Mouse (Mus musculus) heart, embryonic 12.5 days (tissue): ENCODE results near the gene Fkbp1b. TPM values are rescaled to one million over a fixed set of nuclear protein-coding genes. Genes with fewer than 3 reads are reported as not detected.

Experiments used
- ATAC-seq: fragments of 200-750 bp; cut with Nextera tagmentation; 2 replicates; pipeline ENCODE4 v1.8.0; 2017; ENCODE audit warnings: moderate TSS enrichment, moderate library complexity; ENCODE audit not compliant: insufficient number of reproducible peaks, low FRiP score
- H3K27ac ChIP-seq: fragments of 300-500 bp; sonication (generic); 2 replicates; pipeline ENCODE4 v1.5.1; 2016; ENCODE audit warnings: mild to moderate bottlenecking, moderate library complexity; ENCODE audit not compliant: poor library complexity, severe bottlenecking
- H3K27me3 ChIP-seq: fragments of 300-500 bp; sonication (generic); replicated peaks from 2 replicates; pipeline ENCODE4 v1.6.1; 2016; ENCODE audit warnings: mild to moderate bottlenecking, moderate library complexity
- H3K36me3 ChIP-seq: fragments of 300-500 bp; sonication (generic); 2 replicates; pipeline ENCODE4 v1.6.1; 2016; ENCODE audit warnings: mild to moderate bottlenecking, moderate library complexity
- H3K4me1 ChIP-seq: fragments of 300-500 bp; sonication (generic); replicated peaks from 2 replicates; pipeline ENCODE4 v1.6.1; 2016; ENCODE audit warnings: mild to moderate bottlenecking
- H3K4me2 ChIP-seq: fragments of 300-500 bp; sonication (generic); 2 replicates; pipeline ENCODE4 v1.6.1; 2016; ENCODE audit warnings: mild to moderate bottlenecking, moderate library complexity
- H3K4me3 ChIP-seq: fragments of 300-500 bp; sonication (generic); 2 replicates; pipeline ENCODE4 v1.5.1; 2016; ENCODE audit warnings: mild to moderate bottlenecking
- H3K9ac ChIP-seq: fragments of 300-500 bp; sonication (generic); 2 replicates; pipeline ENCODE4 v1.6.1; 2016; ENCODE audit warnings: mild to moderate bottlenecking, moderate library complexity
- H3K9me3 ChIP-seq: fragments of 300-500 bp; sonication (generic); replicated peaks from 2 replicates; pipeline ENCODE4 v1.6.1; 2016; ENCODE audit warnings: mild to moderate bottlenecking, moderate library complexity
- WGBS: fragments of 180-500 bp; shearing (Covaris S2); methylation state at CpG from one replicate; pipeline ENCODE4 v1.1.7; 2016; 5-methylcytosine and 5-hydroxymethylcytosine counted together
- polyA plus RNA-seq: library from polyadenylated mRNA; unstranded; fragments of >200 nt; fragmentation: Nextera tagmentation; extraction: Ambion mirVana; gene quantifications from 2 replicates; pipeline ENCODE4 v1.2.1, GENCODE M21; 2016

Gene Fkbp1b
- polyA plus RNA-seq, 1 experiment from 2014 or later = 10.7 TPM

DNA sequence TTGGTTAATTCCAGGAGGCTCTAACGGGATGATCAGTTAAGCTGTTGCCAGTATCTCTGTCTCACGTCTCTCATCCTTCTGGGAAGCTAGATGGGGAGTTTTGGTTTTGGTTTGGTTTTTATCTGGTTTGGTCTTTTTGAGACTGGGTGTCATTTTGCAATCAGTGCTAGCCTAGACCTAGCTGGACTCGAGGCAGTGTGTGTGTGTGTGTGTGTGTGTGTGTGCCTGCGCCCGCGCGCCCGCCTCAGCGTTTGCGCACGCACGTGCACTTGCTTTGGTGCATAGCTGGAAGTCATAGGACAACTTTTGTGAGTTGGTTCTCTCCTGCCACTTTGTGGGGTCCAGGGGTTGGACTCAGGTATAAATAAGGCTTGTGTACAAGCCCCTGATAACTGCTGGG, 2.4 kb upstream of the Fkbp1b start:
- H3K4me1 ChIP-seq = peaks cover 21% of the 10 kb centered on the region
- H3K9ac ChIP-seq = peak overlapping the region; percentile 73
- no peaks in the 10 kb centered on the region for H3K36me3 ChIP-seq
- H3K4me2 ChIP-seq = peak overlapping the region; percentile 68
- H3K27me3 ChIP-seq = no peaks in the 10 kb centered on the region
- no peaks in the 10 kb centered on the region for H3K9me3 ChIP-seq
- peak overlapping the region; percentile 74 for H3K27ac ChIP-seq
- WGBS = under 1% methylated on average over 12 of the region's 12 CpGs
- peak; percentile 56; the same call in 1 of the 2 replicates for ATAC-seq
- peak overlapping the region; percentile 78 for H3K4me3 ChIP-seq

DNA sequence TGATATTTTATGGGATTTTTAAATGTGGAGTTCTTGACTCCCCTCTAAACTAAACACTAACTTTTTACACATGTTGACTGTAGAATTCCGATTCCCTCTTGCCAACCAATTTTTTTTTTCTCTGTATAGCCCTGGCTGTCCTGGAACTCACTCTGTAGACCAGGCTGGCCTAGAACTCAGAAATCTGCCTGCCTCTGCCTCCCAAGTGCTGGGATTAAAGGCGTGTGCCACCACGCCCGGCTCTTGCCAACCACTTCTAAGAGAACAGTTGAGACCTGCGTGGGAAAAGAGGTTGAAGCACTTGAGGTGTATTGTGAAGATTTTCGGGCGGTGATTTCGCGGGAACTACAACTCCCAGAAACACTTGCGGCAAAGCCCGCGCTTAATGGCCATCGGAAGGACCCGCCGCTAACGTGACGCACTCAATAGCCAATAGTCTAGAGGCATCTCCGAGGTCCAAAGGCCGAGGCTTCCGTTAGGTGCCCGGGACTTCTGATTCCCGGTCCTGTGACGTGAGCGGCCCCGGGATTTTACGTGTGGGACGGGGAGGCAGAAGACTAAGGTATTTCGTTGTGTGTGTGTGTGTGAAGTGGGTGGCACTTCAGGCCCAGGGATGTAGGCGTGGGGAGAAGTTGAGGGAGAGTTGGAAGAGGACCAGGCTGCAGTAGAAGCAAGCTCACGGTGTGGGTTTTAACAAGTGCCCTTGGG, 1.7 kb upstream of the Fkbp1b start, which contains the start of gene Wdcp:
Gene Wdcp, plus strand, starts transcription at position 414 of the 708 bp plus-strand sequence.
- WGBS = 0% methylated on average over 30 of the region's 30 CpGs
- H3K4me1 ChIP-seq = peaks cover 21% of the 10 kb centered on the region

DNA sequence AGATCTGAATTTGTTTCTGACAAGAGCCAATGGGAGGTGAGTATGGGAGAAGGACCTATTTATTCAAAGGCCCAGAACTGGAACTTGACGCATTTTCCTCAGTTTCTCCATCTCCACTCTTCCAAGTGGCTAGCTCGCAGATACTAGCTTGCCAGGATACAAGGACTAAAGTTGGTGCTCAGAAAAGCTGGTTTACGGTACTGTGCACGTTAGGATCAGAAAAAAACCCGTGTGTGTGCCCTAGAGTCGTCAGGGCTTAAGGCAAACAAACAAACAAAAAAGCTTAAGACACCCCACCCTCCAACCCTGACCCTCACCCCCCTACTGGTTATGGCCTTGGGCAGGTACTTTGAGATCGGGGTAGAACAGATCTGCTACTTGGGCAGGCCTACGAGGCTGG, 1.1 kb upstream of the Fkbp1b start:
- Histone ChIP-seq H3K4me2 (no peak overlapping the region), H3K27ac (no peak overlapping the region), H3K4me3 (no peak overlapping the region), H3K27me3 (no peaks in the 10 kb centered on the region), H3K9ac (no peak overlapping the region), H3K4me1 (peaks cover 21% of the 10 kb centered on the region), H3K36me3 (no peaks in the 10 kb centered on the region), H3K9me3 (no peaks in the 10 kb centered on the region)
- 91% methylated on average over 8 of the region's 8 CpGs for WGBS
- ATAC-seq = no peak

More for the DNA sequence above, 1.7 kb upstream of the Fkbp1b start, which contains the start of gene Wdcp:
- peak; percentile 91 for ATAC-seq
- no peaks in the 10 kb centered on the region for H3K27me3 ChIP-seq
- peak within 1 kb of the TSS; percentile 80 for H3K4me2 ChIP-seq
- H3K9ac ChIP-seq = peak within 1 kb of the TSS; percentile 73
- no peaks in the 10 kb centered on the region for H3K36me3 ChIP-seq
- peak within 1 kb of the TSS; percentile 78 for H3K4me3 ChIP-seq
- peak within 1 kb of the TSS; percentile 74 for H3K27ac ChIP-seq
- no peaks in the 10 kb centered on the region for H3K9me3 ChIP-seq

DNA sequence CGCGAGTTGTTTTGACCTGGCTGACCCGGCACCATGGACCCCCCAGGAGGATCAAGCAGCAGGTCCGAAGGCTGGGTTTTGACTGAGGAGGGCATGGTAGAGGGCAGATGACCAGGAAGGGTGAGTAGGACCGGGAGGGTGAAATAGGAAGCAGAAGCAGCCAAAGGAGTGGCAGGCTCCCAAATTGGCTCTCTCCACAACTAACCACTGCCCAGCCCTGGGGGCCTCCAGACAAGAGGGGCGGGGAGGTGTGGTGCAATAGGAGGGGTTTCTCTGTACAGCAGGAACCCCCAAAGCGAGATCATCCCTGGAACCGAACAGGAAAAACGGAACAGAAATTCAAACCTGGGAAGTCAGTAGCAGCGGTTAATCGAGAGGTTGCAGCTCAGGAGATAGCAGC, 650 bp downstream of the Fkbp1b start:
- Histone ChIP-seq H3K27me3 (no peaks in the 10 kb centered on the region), H3K9ac (peak overlapping the region; percentile 77), H3K4me1 (peaks cover 21% of the 10 kb centered on the region), H3K27ac (no peak overlapping the region), H3K4me3 (peak overlapping the region; percentile 80), H3K9me3 (no peaks in the 10 kb centered on the region), H3K36me3 (no peaks in the 10 kb centered on the region), H3K4me2 (peak overlapping the region; percentile 80)
- no peak for ATAC-seq
- 2% methylated on average over 11 of the region's 11 CpGs for WGBS

DNA sequence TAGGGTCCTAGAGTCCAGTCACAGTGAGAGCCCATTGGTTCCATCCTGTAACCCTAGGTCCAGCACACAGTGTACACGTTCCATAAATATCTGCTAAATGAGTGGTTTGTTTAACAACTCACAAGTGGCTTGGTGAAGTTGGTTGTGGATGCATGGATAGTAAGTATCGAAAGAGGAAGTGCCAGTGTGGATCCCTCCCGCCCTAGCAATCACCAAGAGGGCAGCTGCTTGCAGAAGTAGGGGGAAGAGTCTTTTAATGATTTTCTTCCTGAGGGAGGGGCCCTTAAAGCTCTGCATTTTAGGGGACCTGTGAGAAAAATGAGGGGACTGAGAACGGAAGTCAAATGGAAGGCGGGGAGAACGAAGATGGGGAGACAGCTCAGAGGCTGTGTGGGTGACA, 1.4 kb downstream of the Fkbp1b start:
- peak overlapping the region; percentile 80 for H3K4me2 ChIP-seq
- ATAC-seq = no peak

DNA sequence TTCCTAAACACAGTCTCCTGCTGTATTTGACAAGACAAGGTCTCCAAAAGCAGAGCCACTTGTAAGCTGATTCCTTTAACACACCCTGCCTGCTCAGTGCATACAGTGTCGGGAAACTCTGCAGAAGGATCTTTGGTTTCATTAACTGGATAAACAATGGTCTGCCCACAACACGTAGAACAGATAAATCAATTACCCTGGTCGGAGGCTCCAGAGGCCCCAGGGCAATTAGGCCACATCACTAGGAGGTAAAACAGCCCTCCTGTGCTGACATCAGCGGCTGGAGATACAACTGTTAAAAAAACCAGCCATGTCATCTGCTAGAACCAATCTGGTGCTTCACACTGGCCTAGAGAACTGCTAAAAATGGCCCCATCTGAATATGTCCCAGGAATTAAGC, 4.4 kb downstream of the Fkbp1b start:
- Histone ChIP-seq H3K27me3 (no peaks in the 10 kb centered on the region), H3K4me1 (peaks cover 10% of the 10 kb centered on the region), H3K9ac (no peak overlapping the region), H3K9me3 (no peaks in the 10 kb centered on the region), H3K4me3 (no peak overlapping the region), H3K27ac (no peak overlapping the region), H3K4me2 (no peak overlapping the region), H3K36me3 (peaks cover 7% of the 10 kb centered on the region)
- 41% methylated on average over 4 of the region's 4 CpGs for WGBS
- ATAC-seq = no peak

More for the DNA sequence above, 1.4 kb downstream of the Fkbp1b start:
- Histone ChIP-seq H3K9me3 (no peaks in the 10 kb centered on the region), H3K27ac (no peak overlapping the region), H3K9ac (no peak overlapping the region), H3K27me3 (no peaks in the 10 kb centered on the region), H3K4me1 (peaks cover 21% of the 10 kb centered on the region), H3K36me3 (no peaks in the 10 kb centered on the region), H3K4me3 (no peak overlapping the region)
- 45% methylated on average over 6 of the region's 6 CpGs for WGBS

DNA sequence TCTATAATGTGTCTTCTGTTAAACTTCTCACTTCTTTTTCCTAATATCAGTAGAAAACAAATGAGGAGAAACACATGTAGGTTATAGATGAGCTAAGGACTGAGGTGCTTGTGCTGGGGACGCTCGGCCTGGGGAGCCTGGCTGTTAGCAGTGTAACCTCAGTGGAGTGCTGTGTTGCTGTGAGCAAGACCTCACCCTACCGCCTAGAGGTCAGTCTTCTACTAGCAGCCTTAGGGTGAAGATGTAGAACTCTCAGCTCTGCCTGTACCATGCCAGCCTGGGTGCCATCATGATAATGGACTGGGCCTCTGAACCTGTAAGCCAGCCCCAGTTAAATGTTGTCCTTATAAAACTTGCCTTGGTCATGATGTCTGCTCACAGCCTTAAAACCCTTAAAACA, 14.1 kb downstream of the Fkbp1b start:
- Histone ChIP-seq H3K4me2 (no peak overlapping the region), H3K4me1 (no peaks in the 10 kb centered on the region), H3K27me3 (no peaks in the 10 kb centered on the region), H3K9me3 (no peaks in the 10 kb centered on the region), H3K27ac (no peak overlapping the region), H3K9ac (no peak overlapping the region), H3K4me3 (no peak overlapping the region), H3K36me3 (peaks cover 71% of the 10 kb centered on the region)
- no peak for ATAC-seq
- 79% methylated on average over 3 of the region's 3 CpGs for WGBS

DNA sequence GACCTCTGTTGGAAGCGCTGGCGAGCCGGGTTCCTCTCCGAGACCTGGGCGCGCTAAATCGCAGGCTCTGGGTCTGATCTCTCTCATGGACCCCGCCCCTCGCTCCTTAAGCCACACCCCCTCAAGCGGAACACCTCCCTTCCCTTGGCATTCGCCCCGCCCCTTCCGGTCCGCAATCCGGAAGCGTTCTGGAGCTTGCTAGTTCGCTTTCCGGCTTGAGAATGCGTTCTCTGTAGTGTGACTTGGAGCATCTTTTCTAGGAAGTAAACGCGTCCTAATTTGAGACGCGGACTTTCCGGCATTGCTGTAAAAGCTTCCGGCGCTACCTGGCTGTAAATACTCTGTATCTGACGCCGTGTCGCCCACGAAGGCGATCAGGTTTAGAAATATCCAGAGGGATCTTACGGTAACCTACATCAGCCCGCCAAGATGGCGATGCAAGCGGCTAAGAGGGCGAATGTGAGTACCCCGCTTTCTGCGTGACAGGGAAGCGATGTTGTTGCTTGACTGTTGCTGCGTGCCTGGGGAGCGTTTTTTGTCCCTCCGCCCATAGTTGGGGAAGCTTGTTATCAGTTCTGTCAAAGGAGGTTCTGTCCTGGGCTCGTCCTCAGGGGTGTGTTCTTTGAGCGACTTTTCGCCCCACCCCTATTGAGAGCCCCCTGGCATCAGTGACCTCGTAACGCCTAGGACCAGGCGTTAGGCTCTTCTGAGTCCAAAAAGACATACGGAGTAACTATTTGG, 23.9 kb downstream of the Fkbp1b start, which contains the start of gene Sf3b6:
Gene Sf3b6, plus strand, starts transcription at position 184 of the 741 bp plus-strand sequence.
- peak within 1 kb of the TSS; percentile 90 for H3K27ac ChIP-seq
- no peaks in the 10 kb centered on the region for H3K9me3 ChIP-seq
- H3K4me2 ChIP-seq = peak within 1 kb of the TSS; percentile 98
- peaks cover 23% of the 10 kb centered on the region for H3K36me3 ChIP-seq
- H3K4me1 ChIP-seq = peaks cover 11% of the 10 kb centered on the region
- ATAC-seq = peak; percentile 99
- H3K27me3 ChIP-seq = no peaks in the 10 kb centered on the region
- H3K4me3 ChIP-seq = peak within 1 kb of the TSS; percentile 87
- peak within 1 kb of the TSS; percentile 82 for H3K9ac ChIP-seq
- WGBS = under 1% methylated on average over 49 of the region's 49 CpGs

DNA sequence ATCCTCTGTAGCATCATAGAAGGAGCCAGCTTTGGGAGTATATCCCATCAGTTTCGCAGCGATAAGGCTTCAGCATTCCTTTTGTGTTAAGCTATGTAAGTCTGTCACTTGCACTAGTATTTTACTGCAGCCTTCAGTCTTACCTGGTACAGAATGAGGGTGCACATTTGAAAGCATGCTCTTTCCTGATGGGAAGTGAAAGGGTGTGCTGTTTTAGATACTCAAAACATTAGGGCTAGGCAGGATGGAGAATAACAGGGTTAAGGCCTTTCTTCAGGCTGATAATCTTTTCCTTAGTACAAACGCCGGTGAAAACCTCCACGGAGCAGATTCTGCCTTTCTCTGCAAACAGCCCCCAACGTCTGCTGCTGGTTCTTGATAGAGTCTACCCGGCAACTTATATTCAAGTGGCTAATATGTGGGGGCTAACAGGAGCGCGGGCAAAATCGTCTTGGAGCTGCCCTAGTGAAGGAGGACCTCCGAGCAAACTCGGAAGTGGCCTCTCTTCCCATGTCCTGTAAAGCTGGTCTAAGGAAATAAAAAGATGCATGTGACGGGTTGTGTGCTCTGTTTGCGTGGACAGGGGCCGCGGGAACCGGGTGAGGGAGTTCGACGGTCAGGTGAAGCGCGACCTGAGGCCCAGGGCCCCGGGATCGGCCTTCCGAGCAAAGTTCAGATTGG, 24.6 kb downstream of the Fkbp1b start:
- peak; percentile 65 for ATAC-seq
- peak overlapping the region; percentile 98 for H3K4me2 ChIP-seq
- peaks cover 17% of the 10 kb centered on the region for H3K36me3 ChIP-seq
- peaks cover 11% of the 10 kb centered on the region for H3K4me1 ChIP-seq
- no peaks in the 10 kb centered on the region for H3K9me3 ChIP-seq
- peak overlapping the region; percentile 81 for H3K9ac ChIP-seq
- peak overlapping the region; percentile 87 for H3K4me3 ChIP-seq
- 6% methylated on average over 24 of the region's 24 CpGs for WGBS
- no peaks in the 10 kb centered on the region for H3K27me3 ChIP-seq
- H3K27ac ChIP-seq = peak overlapping the region; percentile 90

DNA sequence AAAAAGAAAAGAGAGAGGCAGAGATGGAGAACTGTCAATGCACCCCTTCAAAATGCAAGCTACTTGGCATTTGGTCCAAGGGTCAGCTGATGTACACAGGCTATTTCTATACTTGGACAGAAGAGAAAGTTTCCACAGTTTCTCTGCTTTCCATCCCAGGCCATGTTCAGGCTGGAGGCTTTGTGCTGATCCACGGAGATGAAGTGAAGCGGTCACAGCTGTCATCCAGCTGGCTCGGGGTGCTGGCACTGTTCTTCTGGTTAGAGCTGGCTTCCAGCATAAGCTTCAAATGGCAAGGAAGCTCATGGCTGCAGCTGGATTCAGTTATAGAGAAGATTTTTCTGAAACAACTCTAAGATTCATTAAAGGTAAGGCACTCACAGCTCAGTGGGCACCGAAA, 27.8 kb downstream of the Fkbp1b start:
- H3K4me3 ChIP-seq = no peak overlapping the region
- H3K27ac ChIP-seq = no peak overlapping the region
- no peaks in the 10 kb centered on the region; the same call in 1 of the 2 replicates for H3K9me3 ChIP-seq
- H3K36me3 ChIP-seq = no peaks in the 10 kb centered on the region
- H3K4me2 ChIP-seq = no peak overlapping the region
- no peaks in the 10 kb centered on the region for H3K27me3 ChIP-seq
- H3K4me1 ChIP-seq = peaks cover 7% of the 10 kb centered on the region
- no peak for ATAC-seq
- no peak overlapping the region for H3K9ac ChIP-seq
- WGBS = 80% methylated on average over 4 of the region's 4 CpGs

DNA sequence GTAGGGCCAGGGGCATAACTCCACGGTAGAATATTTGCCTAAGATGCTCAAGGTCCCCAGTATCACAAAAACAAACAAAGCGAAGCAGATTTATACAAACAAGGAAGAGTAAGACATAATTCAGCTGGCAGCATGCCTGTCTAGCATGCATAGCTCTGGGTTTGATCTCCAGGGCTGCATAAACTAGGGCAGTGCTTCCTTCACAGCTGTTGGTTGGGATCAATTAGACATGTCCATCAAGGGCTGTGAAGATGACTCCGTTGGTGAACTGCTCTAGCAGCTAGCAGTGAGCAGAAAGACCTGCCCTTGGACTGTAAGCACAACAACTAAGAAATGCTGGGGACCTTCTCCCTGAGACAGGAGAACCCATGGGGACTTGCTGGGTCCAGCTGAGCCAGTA, 29.7 kb downstream of the Fkbp1b start:
- H3K9me3 ChIP-seq = no peaks in the 10 kb centered on the region; the same call in 1 of the 2 replicates
- no peaks in the 10 kb centered on the region for H3K36me3 ChIP-seq
- no peak overlapping the region for H3K4me2 ChIP-seq
- H3K27me3 ChIP-seq = no peaks in the 10 kb centered on the region
- H3K4me3 ChIP-seq = no peak overlapping the region
- peaks cover 4% of the 10 kb centered on the region; the same call in 1 of the 2 replicates for H3K4me1 ChIP-seq
- H3K9ac ChIP-seq = no peak overlapping the region
- H3K27ac ChIP-seq = no peak overlapping the region
- no peak for ATAC-seq
- WGBS = 48% methylated on average over 3 of the region's 3 CpGs
